Mouse (Mus musculus): Measurements from ENCODE around the gene Ccdc151.

Gene Ccdc151

GRCm38 (mm10) chr9:22002194-22003162 lies at the start of gene Ccdc151, which contains the start of gene Prkcsh:
Gene Ccdc151, minus strand, starts transcription at chr9:22002634.
Gene Prkcsh, plus strand, starts transcription at chr9:22002806.
- peak; percentile 100 for DNase-seq (ENCODE audit: low read depth, low spot score)

DNA sequence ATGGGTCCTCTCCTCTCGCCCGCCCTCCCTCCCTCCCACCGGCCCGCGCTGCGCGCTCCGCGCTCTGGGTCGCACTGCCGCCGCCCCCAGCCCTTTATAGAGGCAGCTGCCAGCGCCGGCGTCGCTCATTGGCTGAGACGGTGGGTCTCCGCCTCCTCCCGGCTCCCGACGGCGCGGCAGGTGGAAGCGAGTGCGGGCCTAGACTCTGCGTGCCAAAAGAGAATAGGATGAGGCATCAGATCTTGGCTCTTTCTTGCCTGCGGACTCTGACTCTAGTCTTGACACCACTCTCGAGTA lies 49.5 kb upstream of the Ccdc151 start, which contains the start of gene Elavl3:
Gene Elavl3 (minus strand): TSS at position 66 of the 297 bp plus-strand sequence.
- DNase-seq (ENCODE audit: low read depth, low spot score), result peak; percentile 72

- no peak for DNase-seq (ENCODE audit: low read depth, low spot score)
These were observed 48.9 kb upstream of the Ccdc151 start for GRCm38 (mm10) chr9:22051161-22051957.

- peak; percentile 89 for DNase-seq (ENCODE audit: low read depth, low spot score)
These were observed 48.0 kb upstream of the Ccdc151 start for GRCm38 (mm10) chr9:22050351-22050889.

- no peak for DNase-seq (ENCODE audit: low read depth, low spot score)
These were observed 47.4 kb upstream of the Ccdc151 start for GRCm38 (mm10) chr9:22049721-22050270.

DNA sequence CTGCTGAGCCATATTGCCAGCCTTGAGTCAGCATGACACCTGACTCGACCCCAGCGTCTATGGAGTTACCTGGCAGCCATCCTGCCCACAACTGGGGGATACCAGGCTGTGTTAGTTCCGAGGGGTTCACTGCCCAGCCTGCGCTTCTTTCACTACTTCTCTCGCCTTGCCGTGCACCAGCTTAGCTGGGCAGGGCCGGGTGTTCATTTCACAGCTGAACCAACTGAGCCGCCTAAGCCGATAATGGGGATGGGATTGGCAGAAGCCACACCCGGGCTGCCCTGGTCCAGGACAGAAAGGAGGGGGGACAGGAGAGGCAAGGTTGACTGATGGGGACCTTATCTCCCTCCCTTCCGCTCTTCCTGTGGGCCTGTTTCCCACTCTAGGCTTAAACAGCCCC lies 46.9 kb upstream of the Ccdc151 start:
- DNase-seq (ENCODE audit: low read depth, low spot score), result no peak

GRCm38 (mm10) chr9:22047329-22047728 lies 44.9 kb upstream of the Ccdc151 start:
- DNase-seq (ENCODE audit: low read depth, low spot score), result no peak

DNA sequence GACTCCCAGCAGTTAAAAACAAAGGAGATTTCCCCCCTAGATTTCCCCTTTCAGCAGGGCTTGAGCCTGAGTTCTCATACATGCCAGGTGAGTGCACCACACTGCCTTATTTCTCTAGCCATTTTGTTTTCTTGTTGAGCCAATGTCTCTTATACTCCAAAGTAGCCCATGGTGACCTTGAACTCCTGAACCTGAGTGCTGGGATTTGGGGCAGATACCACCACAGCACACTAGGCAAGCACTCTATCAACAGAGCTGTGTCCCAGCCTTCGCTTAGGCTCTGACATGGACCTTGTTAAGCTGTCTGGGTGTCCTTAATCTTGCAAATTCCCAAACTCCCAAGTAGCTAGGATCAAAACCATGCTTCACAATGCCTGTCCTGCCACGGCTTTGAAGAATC lies 39.4 kb upstream of the Ccdc151 start:
- DNase-seq (ENCODE audit: low read depth, low spot score), result peak; percentile 65

DNA sequence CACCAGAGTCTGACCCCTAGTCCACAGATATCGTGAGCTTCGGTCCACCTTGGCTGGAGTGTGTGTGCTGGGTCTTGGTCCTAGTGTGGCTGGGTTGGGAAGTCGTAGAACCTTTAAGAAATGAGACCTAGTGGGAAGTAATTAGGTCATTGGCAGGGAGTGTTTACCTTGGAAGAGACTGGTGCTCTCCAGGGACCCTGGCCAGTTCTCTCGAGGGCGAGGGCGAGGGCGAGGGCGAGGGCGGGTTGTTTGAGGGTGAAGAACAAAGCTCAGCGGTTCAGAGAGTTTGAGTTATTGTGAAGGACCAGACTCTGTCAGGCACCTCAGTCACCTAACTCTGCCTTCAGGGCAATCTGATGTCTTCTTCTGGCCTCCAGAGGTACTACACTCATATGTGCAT lies 35.4 kb upstream of the Ccdc151 start:
- no peak for DNase-seq (ENCODE audit: low read depth, low spot score)

DNA sequence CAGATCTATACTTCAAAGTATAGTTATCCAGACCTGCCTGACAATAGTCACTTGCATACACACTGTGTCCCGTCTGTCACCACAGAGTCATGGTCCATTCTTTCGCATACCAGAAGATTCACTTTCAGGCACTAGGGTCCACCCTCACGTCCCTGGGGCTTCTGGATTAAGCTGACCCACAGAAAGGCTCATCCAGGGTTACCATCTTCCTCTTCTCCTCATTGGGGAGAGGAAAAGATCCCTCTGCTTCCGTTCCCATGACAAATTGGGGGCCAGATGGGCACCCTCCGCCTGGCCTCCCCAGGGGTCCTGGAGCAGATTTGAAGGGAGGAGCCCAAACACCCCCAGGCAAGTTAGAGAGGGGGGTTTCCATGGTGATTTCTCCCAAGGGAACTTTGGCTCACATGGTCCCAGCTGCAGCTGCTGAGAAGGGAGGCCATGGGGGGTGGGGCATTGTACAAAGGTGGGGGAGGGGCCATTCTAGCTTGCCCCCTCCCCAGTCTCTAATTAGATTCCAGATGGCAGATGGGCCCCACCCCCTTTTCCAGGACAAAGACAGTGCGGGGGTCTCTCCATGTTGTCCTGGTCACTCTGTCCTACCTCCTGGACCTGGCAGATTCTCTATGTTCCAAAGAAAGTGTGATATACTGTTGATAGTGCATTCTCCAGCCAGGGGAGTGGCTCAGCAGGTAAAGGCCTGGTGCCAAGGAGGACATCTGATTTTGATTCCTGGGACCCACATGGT lies 33.0 kb upstream of the Ccdc151 start:
- no peak for DNase-seq (ENCODE audit: low read depth, low spot score)

DNA sequence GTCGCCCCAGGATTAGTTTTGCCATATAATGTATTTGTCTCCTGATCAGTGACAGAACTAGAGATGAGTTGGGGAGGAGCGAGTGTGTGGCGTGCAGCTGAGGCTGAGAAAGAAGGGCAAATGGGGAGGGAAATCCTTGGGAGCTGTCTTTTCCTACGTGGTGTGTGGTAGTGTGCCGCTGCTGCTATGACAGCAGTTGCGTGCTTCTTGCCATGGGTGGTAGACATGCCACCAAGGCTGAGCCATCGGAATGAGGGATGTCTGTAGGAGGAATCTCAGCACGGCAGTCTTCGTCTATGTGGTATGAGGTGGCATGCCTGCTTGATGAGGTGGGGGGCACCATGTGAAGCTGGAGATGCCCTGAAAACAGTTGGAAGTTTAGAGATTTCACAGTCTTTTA lies 28.0 kb upstream of the Ccdc151 start:
- no peak for DNase-seq (ENCODE audit: low read depth, low spot score)

- DNase-seq (ENCODE audit: low read depth, low spot score), result no peak
These were observed 26.0 kb upstream of the Ccdc151 start for GRCm38 (mm10) chr9:22028467-22028866.

DNA sequence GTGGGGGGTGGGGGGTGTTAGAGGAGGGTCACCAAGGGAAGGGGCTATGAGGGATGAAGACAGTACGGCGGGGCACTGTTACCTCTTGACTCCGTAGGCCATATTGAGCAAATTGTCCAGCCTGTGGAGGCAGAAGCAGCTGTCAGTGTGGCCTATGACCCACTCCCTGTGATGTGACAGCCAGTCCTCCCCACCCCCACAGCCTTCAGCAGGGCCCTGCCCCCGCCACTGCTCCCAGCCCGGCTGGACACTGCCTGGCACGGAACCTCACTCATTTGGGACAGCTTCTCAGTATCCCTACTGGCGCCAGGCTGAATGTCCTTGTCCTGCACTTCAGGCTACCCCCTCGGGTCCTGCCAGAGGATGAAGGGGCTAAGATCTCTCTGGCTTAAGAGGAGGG lies 22.2 kb upstream of the Ccdc151 start:
- no peak for DNase-seq (ENCODE audit: low read depth, low spot score)

DNA sequence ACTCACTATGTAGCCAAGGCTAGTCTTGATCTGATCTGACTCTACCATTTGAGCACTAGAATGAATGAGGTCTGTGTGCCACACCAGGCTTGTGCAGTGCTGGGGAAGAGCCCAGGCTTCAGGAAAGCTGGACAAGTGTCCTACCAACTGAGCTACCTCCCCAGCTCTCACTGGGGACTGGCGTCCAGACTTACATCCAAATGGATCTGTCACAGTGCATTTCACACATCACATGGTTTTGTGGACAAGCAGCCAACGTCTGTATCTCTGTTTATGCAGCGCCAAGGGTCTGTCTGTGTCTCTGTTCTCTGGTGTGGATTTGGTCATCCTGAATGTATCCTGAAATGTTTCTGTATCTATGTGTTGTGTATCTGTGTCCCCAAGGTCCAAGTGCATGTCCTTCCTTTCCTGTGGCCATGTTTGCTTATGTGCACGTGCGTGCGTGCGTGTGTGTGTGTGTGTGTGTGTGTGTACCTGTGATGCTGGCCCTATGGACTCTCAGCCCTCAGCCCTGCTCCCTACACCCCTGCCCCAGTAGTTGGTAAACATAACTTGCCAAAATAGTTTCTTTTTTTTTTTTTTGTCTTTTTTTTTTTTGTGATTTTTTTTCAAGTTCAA lies 14.9 kb upstream of the Ccdc151 start:
- DNase-seq (ENCODE audit: low read depth, low spot score), result no peak

- DNase-seq (ENCODE audit: low read depth, low spot score), result no peak
These were observed 13.8 kb upstream of the Ccdc151 start for GRCm38 (mm10) chr9:22016245-22016644.

GRCm38 (mm10) chr9:22012731-22013130 lies 10.3 kb upstream of the Ccdc151 start:
- no peak for DNase-seq (ENCODE audit: low read depth, low spot score)

- no peak for DNase-seq (ENCODE audit: low read depth, low spot score)
These were observed 8.6 kb upstream of the Ccdc151 start for GRCm38 (mm10) chr9:22011055-22011454.

DNA sequence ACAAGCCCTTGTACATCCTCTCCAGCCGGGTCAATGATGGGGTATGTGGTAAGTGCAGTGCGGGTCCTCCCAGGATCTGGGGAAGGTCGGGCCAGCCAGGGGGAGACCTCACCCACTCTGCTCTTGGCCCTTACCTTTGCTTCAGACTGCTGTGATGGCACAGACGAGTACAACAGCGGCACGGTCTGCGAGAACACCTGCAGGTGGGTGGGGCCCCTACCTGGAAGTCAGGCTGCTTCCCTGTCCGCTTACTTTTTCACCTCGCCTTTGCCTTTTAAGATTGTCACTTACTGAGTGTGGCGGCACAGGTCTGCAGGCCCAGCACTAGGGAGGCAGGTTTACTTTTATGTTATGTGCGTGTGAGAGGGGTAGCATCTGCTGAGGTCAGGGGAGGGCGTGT lies 2.1 kb upstream of the Ccdc151 start:
- DNase-seq (ENCODE audit: low read depth, low spot score), result no peak

DNA sequence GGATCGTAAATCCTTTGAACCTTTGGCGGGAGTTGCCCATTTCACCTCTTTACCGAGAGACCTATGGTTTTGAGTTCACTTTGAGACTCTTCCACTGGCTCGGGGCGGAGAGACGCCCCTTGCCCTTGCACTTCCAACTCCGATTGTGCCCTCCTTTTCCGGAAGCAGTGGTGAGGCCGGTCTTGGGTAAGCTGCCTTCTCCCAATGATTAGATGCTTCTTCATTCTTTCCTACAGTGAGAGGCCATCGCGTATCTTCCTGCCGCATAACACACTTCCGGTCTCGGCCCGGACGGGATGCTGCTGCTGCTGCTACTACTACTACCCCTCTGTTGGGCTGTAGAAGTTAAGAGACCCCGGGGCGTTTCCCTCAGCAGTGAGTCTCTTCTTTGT lies 725 bp upstream of the Ccdc151 start:
- peak; percentile 55 for DNase-seq (ENCODE audit: low read depth, low spot score)

DNA sequence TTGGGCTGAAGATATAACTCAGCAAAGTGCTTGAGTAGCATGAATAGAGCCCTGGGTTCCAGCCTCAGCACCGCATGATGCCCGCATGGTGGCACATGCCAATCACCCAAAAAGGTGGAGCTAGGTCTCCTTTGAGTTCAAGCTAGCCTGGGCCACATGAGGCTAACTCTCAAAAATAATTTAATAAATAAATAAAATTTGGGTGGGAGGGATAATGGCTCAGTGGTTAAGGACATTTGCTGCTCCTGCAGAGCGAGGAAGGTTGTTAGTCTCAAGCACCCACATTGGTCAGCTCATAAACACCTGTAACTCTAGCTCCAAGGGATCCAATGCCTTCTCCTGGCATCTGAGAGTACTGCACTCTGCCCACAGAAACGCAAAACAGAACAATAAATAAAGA lies 801 bp downstream of the Ccdc151 start:
- DNase-seq (ENCODE audit: low read depth, low spot score), result no peak

GRCm38 (mm10) chr9:22000296-22000695 lies 2.1 kb downstream of the Ccdc151 start:
- no peak for DNase-seq (ENCODE audit: low read depth, low spot score)

All from ES-CJ7 (cell line).